Mouse (Mus musculus) intestine, embryonic 14.5 days (tissue): Measurements from ENCODE around the gene Map3k7cl. TPM values are rescaled to one million over a fixed set of nuclear protein-coding genes. Genes with fewer than 3 reads are reported as not detected.

Experiments
- ATAC-seq: fragments of 200-750 bp; cut with Nextera tagmentation; replicated peaks from 2 replicates; pipeline ENCODE4 v1.8.0; 2017; ENCODE audit warnings: low read depth, moderate number of reproducible peaks, moderate TSS enrichment, moderate library complexity; ENCODE audit not compliant: low FRiP score, low TSS enrichment
- DNase-seq: peaks from one replicate; pipeline ENCODE4 v3.0.0-alpha.2; 2018; ENCODE audit warnings: low spot score
- H3K27ac ChIP-seq: fragments of 300-500 bp; sonication (generic); 2 replicates; pipeline ENCODE4 v1.5.1; 2014; ENCODE audit warnings: low read depth, mild to moderate bottlenecking, control low read depth
- H3K27me3 ChIP-seq: fragments of 300-500 bp; sonication (generic); replicated peaks from 2 replicates; pipeline ENCODE4 v1.6.1; 2014; ENCODE audit warnings: low read length, control low read depth; ENCODE audit not compliant: control insufficient read depth, insufficient read depth
- H3K36me3 ChIP-seq: fragments of 300-500 bp; sonication (generic); 2 replicates; pipeline ENCODE4 v1.6.1; 2014; ENCODE audit warnings: low read length, control low read depth; ENCODE audit not compliant: control insufficient read depth, insufficient read depth
- H3K4me1 ChIP-seq: fragments of 300-500 bp; sonication (generic); replicated peaks from 2 replicates; pipeline ENCODE4 v1.6.1; 2014; ENCODE audit warnings: low read length, control low read depth, mixed read lengths; ENCODE audit not compliant: control insufficient read depth, insufficient read depth
- H3K4me2 ChIP-seq: fragments of 300-500 bp; sonication (generic); 2 replicates; pipeline ENCODE4 v1.6.1; 2014; ENCODE audit warnings: low read length
- H3K4me3 ChIP-seq: fragments of 300-500 bp; sonication (generic); 2 replicates; pipeline ENCODE4 v1.5.1; 2014; ENCODE audit warnings: low read depth, low read length, control low read depth, mixed read lengths
- H3K9ac ChIP-seq: fragments of 300-500 bp; sonication (generic); 2 replicates; pipeline ENCODE4 v1.6.1; 2014; ENCODE audit warnings: mild to moderate bottlenecking, low read length
- H3K9me3 ChIP-seq: fragments of 300-500 bp; sonication (generic); 2 replicates; pipeline ENCODE4 v1.6.1; 2016; ENCODE audit warnings: low read length, control low read depth; ENCODE audit not compliant: control insufficient read depth
- WGBS: fragments of 180-500 bp; shearing (Covaris S2); extraction: QIAGEN DNeasy Blood & Tissue Kit; methylation state at CpG from one replicate; pipeline ENCODE4 v1.1.7; 2014; 5-methylcytosine and 5-hydroxymethylcytosine counted together
- polyA plus RNA-seq: library from polyadenylated mRNA; unstranded; fragments of >200 nt; fragmentation: Nextera tagmentation; extraction: Ambion mirVana; gene quantifications from 2 replicates; pipeline ENCODE4 v1.2.1, GENCODE M21; 2014

Gene Map3k7cl
- polyA plus RNA-seq, 1 experiment from 2014 or later = 0.28 TPM

- no peak overlapping the region for H3K4me3 ChIP-seq
- 76% methylated on average over 10 of the region's 10 CpGs for WGBS
- H3K27me3 ChIP-seq = no peaks in the 10 kb centered on the region
- no peak for ATAC-seq
- H3K27ac ChIP-seq = no peak overlapping the region
- no peaks in the 10 kb centered on the region for H3K36me3 ChIP-seq
- H3K4me1 ChIP-seq = no peaks in the 10 kb centered on the region
- no peak overlapping the region for H3K9ac ChIP-seq
- DNase-seq = no peak
- H3K4me2 ChIP-seq = no peak overlapping the region
- H3K9me3 ChIP-seq = no peaks in the 10 kb centered on the region
Measured at GRCm38 (mm10) chr16:87575600-87575999, 22.5 kb downstream of the Map3k7cl start.

GRCm38 (mm10) chr16:87578881-87579280 lies 25.8 kb downstream of the Map3k7cl start:
- Histone ChIP-seq H3K9me3 (no peaks in the 10 kb centered on the region), H3K27me3 (no peaks in the 10 kb centered on the region), H3K4me1 (no peaks in the 10 kb centered on the region), H3K36me3 (no peaks in the 10 kb centered on the region), H3K27ac (no peak overlapping the region), H3K4me3 (no peak overlapping the region), H3K9ac (no peak overlapping the region), H3K4me2 (no peak overlapping the region)
- ATAC-seq (no peak), DNase-seq (no peak)
- 85% methylated on average over 7 of the region's 7 CpGs for WGBS

GRCm38 (mm10) chr16:87579462-87579861 lies 26.3 kb downstream of the Map3k7cl start:
- H3K27ac ChIP-seq = no peak overlapping the region
- H3K4me2 ChIP-seq = no peak overlapping the region
- H3K4me3 ChIP-seq = no peak overlapping the region
- no peaks in the 10 kb centered on the region for H3K4me1 ChIP-seq
- H3K36me3 ChIP-seq = no peaks in the 10 kb centered on the region
- 70% methylated on average over 14 of the region's 14 CpGs for WGBS
- H3K9ac ChIP-seq = no peak overlapping the region
- H3K9me3 ChIP-seq = no peaks in the 10 kb centered on the region
- no peaks in the 10 kb centered on the region for H3K27me3 ChIP-seq
- DNase-seq (no peak), ATAC-seq (no peak)

GRCm38 (mm10) chr16:87582776-87583175 lies 29.6 kb downstream of the Map3k7cl start:
- Histone ChIP-seq H3K27me3 (no peaks in the 10 kb centered on the region), H3K9ac (no peak overlapping the region), H3K27ac (no peak overlapping the region), H3K9me3 (no peaks in the 10 kb centered on the region), H3K4me2 (no peak overlapping the region), H3K4me1 (no peaks in the 10 kb centered on the region), H3K36me3 (no peaks in the 10 kb centered on the region), H3K4me3 (no peak overlapping the region)
- no peak for DNase-seq
- ATAC-seq = no peak
- 81% methylated on average over 6 of the region's 6 CpGs for WGBS

GRCm38 (mm10) chr16:87584618-87585017 lies 31.5 kb downstream of the Map3k7cl start:
- Histone ChIP-seq H3K27me3 (no peaks in the 10 kb centered on the region), H3K4me1 (no peaks in the 10 kb centered on the region), H3K9ac (no peak overlapping the region), H3K36me3 (no peaks in the 10 kb centered on the region), H3K4me3 (no peak overlapping the region), H3K9me3 (no peaks in the 10 kb centered on the region), H3K27ac (no peak overlapping the region), H3K4me2 (no peak overlapping the region)
- no peak for DNase-seq
- 40% methylated on average over 7 of the region's 7 CpGs for WGBS
- no peak for ATAC-seq

- no peak overlapping the region for H3K4me3 ChIP-seq
- no peak overlapping the region for H3K9ac ChIP-seq
- ATAC-seq (no peak), DNase-seq (no peak)
- H3K4me2 ChIP-seq = no peak overlapping the region
- WGBS = 85% methylated on average over 8 of the region's 8 CpGs
- no peaks in the 10 kb centered on the region for H3K9me3 ChIP-seq
- no peaks in the 10 kb centered on the region for H3K36me3 ChIP-seq
- H3K27ac ChIP-seq = no peak overlapping the region
- no peaks in the 10 kb centered on the region for H3K27me3 ChIP-seq
- H3K4me1 ChIP-seq = no peaks in the 10 kb centered on the region
Measured at GRCm38 (mm10) chr16:87585548-87586262, 32.6 kb downstream of the Map3k7cl start.

- Histone ChIP-seq H3K9me3 (no peaks in the 10 kb centered on the region), H3K4me1 (no peaks in the 10 kb centered on the region), H3K4me2 (no peak overlapping the region), H3K27ac (no peak overlapping the region), H3K4me3 (no peak overlapping the region), H3K36me3 (no peaks in the 10 kb centered on the region), H3K9ac (no peak overlapping the region), H3K27me3 (no peaks in the 10 kb centered on the region)
- WGBS = 89% methylated on average over 8 of the region's 8 CpGs
- no peak for ATAC-seq
- DNase-seq = no peak
Measured at GRCm38 (mm10) chr16:87587843-87588242, 34.7 kb downstream of the Map3k7cl start.

- 0 out of 2 replicates have a peak, but pooled peaks cover 6% of the 10 kb centered on the region for H3K9me3 ChIP-seq
- H3K4me1 ChIP-seq = peaks cover 15% of the 10 kb centered on the region; the same call in 1 of the 2 replicates
- no peak overlapping the region for H3K9ac ChIP-seq
- H3K27me3 ChIP-seq = no peaks in the 10 kb centered on the region
- WGBS = 56% methylated on average over 10 of the region's 10 CpGs
- DNase-seq (no peak), ATAC-seq (no peak; the same call in 1 of the 2 replicates)
- no peak overlapping the region for H3K27ac ChIP-seq
- no peak overlapping the region for H3K4me2 ChIP-seq
- no peak overlapping the region for H3K4me3 ChIP-seq
- H3K36me3 ChIP-seq = no peaks in the 10 kb centered on the region
Measured at GRCm38 (mm10) chr16:87594145-87594544, 41.0 kb downstream of the Map3k7cl start.

- no peaks in the 10 kb centered on the region for H3K36me3 ChIP-seq
- H3K4me2 ChIP-seq = no peak overlapping the region
- no peak overlapping the region for H3K4me3 ChIP-seq
- H3K4me1 ChIP-seq = peaks cover 15% of the 10 kb centered on the region; the same call in 1 of the 2 replicates
- H3K9me3 ChIP-seq = 0 out of 2 replicates have a peak, but pooled peaks cover 6% of the 10 kb centered on the region
- no peaks in the 10 kb centered on the region for H3K27me3 ChIP-seq
- DNase-seq (no peak), ATAC-seq (no peak)
- WGBS = 83% methylated on average over 11 of the region's 12 CpGs
- no peak overlapping the region for H3K27ac ChIP-seq
- no peak overlapping the region for H3K9ac ChIP-seq
Measured at GRCm38 (mm10) chr16:87595149-87595548, 42.0 kb downstream of the Map3k7cl start.
